Mouse (Mus musculus): ENCODE measurements around the gene Nrip1. TPM values are rescaled to one million over a fixed set of nuclear protein-coding genes. Genes with fewer than 3 reads are reported as not detected.

Nrip1 gene
- total RNA-seq, 2 experiments from 2014 or later = 26.8 to 27.4 TPM

DNA sequence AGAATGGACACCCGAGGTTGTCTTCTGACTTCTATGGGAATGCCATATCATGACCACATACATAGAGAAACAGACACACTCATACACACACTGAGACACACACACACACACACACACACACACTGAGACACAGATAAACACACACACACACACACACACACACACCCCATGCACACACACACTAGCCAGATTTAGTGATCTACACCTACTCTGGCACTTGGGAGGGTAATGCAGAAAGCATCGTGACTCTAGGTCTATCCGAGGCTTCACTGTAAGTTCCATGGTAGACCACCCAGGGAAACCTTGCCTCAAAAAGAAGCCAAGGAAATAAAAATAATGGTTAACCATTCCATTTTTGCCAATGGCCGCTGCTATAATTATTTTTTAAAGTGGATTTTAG is 134.8 kb downstream of the Nrip1 start:
- intact Hi-C loops (cut with DNase I) = no loop called here
- DNase-seq = no peak
